Mouse (Mus musculus) ES-E14 (cell line): ENCODE data around the gene Homer3. TPM values are rescaled to one million over a fixed set of nuclear protein-coding genes. Genes with fewer than 3 reads are reported as not detected.

ENCODE experiments used
- DNase-seq: peaks from one replicate; pipeline ENCODE4 v3.0.0-alpha.2; 2013; ENCODE audit warnings: low read depth, low spot score
- H3K27ac ChIP-seq: 2 replicates; pipeline ENCODE4 v1.5.1; 2012; ENCODE audit warnings: low read depth, mild to moderate bottlenecking, low read length, moderate library complexity, mixed read lengths; ENCODE audit not compliant: poor library complexity, insufficient read depth, severe bottlenecking
- H3K36me3 ChIP-seq: 2 replicates; pipeline ENCODE4 v1.6.1; 2012; ENCODE audit warnings: mild to moderate bottlenecking, low read length, moderate library complexity, mixed read lengths; ENCODE audit not compliant: control insufficient read depth, poor library complexity, insufficient read depth, severe bottlenecking
- H3K4me1 ChIP-seq, 2 experiments: fragments of 150-350 bp in 1 of 2; sonication (generic) in 1 of 2; 2 replicates each; pipeline ENCODE4 v1.6.1; 2012; ENCODE audit warnings: low read length in 2 of 2, mild to moderate bottlenecking in 1 of 2, mixed read lengths in 1 of 2; ENCODE audit not compliant: control insufficient read depth in 2 of 2, insufficient read depth in 2 of 2, poor library complexity in 1 of 2
- H3K4me3 ChIP-seq, 2 experiments: fragments of 150-350 bp in 1 of 2; sonication (generic) in 1 of 2; 2 replicates each; pipeline ENCODE4 v1.5.1; 2012; ENCODE audit warnings: low read length in 2 of 2, low read depth in 1 of 2, mild to moderate bottlenecking in 1 of 2, mixed read lengths in 1 of 2; ENCODE audit not compliant: insufficient read depth in 1 of 2, poor library complexity in 1 of 2, severe bottlenecking in 1 of 2
- H3K9ac ChIP-seq: 2 replicates; pipeline ENCODE4 v1.6.1; 2012; ENCODE audit warnings: low read depth, mild to moderate bottlenecking, low read length, mixed read lengths; ENCODE audit not compliant: poor library complexity, insufficient read depth, severe bottlenecking
- H3K9me3 ChIP-seq: fragments of 150-350 bp; sonication (generic); 2 replicates; pipeline ENCODE4 v1.6.1; 2012; ENCODE audit warnings: low read depth, mild to moderate bottlenecking, low read length; ENCODE audit not compliant: control insufficient read depth, insufficient read depth
- CHD2 ChIP-seq: IDR thresholded peaks from 2 replicates; pipeline ENCODE4 v1.6.1; 2014; ENCODE audit warnings: mild to moderate bottlenecking, low read depth, low read length, inconsistent platforms
- HCFC1 ChIP-seq: IDR thresholded peaks from 2 replicates; pipeline ENCODE4 v1.6.1; 2012; ENCODE audit warnings: low read length, inconsistent platforms, borderline replicate concordance; ENCODE audit not compliant: insufficient read depth
- MAFK ChIP-seq: IDR thresholded peaks from 2 replicates; pipeline ENCODE4 v1.6.1; 2014; ENCODE audit warnings: mild to moderate bottlenecking, low read depth, low read length, inconsistent platforms; ENCODE audit not compliant: insufficient read depth
- ZC3H11A ChIP-seq: IDR thresholded peaks from 2 replicates; pipeline ENCODE4 v1.6.1; 2012; ENCODE audit warnings: low read depth, mild to moderate bottlenecking, inconsistent platforms, low read length, borderline replicate concordance
- ZNF384 ChIP-seq: IDR thresholded peaks from 2 replicates; pipeline ENCODE4 v1.6.1; 2012; ENCODE audit warnings: low read depth, low read length, inconsistent platforms
- in situ Hi-C, 2 experiments: fragments of 600-800 bp; cut with MboI; formaldehyde crosslinking; loops; one replicate each; pipeline ENCODE4 v1.15.1; 2025; ENCODE audit warnings: low sequenced_read_pairs in 2 of 2, inconsistent platforms in 1 of 2; ENCODE audit not compliant: unreplicated experiment in 2 of 2
- total RNA-seq: library from RNA; depleted of rRNA; stranded (reverse); fragments of 300-350 nt; gene quantifications from 2 replicates; pipeline ENCODE4 v1.2.3, GENCODE M21; 2012

Gene Homer3
- total RNA-seq, 1 experiment: 34.4 TPM

DNA sequence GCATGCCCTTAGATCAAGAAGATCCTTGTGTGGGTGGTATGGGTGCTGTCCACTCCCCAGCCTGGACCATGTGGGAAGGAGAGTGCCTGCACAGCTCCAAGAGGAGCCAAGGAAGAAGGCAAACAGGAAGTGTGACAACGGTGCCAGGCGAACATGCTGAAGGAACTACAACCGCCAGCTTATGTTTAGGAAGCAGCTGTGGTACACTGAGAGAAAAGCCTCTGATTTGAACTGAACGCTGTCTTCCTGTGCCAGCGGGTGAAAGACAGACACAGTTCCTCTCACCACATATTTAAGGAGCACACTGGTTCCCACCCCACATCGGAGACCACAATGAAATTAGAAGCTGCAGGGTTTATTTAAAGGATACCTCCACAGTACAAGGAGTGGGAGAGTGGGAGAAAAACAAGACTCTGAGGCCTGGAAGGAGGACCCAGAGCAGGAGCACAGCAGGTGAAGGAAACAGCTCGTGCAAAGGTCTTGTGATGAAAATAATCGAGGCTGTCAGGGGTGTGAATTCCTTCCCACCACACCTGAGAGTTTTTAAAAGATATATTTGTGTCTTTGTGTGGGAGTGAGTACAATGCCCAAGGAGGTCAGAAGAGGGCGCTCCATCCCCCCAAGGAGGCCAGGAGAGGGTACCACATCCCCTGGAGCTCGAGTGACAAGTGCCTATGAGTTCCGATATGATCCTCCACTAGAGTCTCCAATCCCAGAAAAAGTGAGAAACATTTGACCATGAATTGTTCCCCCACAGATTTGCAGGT is 13.6 kb upstream of the Homer3 start:
- DNase-seq: no peak
- Histone ChIP-seq H3K9me3 (no peaks in the 10 kb centered on the region), H3K27ac (no peak overlapping the region), H3K9ac (no peak overlapping the region), H3K36me3 (peaks cover 7% of the 10 kb centered on the region; the same call in 1 of the 2 replicates), H3K4me1 (peaks cover 3 to 28% of the 10 kb centered on the region in 2 experiments; a peak in 3 of 4 replicates), H3K4me3 (no peak overlapping the region)
- TF ChIP-seq CHD2: no peak
- in situ Hi-C loops: no loop called here

DNA sequence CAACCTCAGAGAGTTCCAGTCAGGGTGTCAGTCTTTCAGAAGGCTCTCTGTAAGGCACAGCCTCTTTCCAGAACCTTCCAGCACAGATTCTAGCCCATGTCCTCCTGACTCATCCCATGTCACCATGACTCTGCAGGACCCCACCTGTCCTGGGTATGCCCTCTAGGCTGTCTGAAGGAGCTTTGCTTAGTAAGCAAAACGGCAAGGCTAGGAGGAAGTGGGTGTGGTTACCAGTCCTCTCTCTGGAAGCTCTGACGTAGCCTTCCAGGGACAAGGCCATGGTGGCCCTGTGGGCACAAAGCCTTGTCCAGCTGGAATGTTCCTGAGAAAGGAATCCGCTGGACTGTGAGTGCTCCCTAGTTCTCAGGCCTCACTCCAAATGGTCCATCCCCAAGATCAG is 9.7 kb upstream of the Homer3 start:
- H3K4me3 ChIP-seq: peak overlapping the region in 1 of 2 experiments; percentile 10; a peak in 1 of 4 replicates
- DNase-seq: no peak
- no peaks in the 10 kb centered on the region for H3K9me3 ChIP-seq
- peak overlapping the region; percentile 80 for H3K27ac ChIP-seq
- no peak overlapping the region for H3K9ac ChIP-seq
- TF ChIP-seq MAFK (peak; percentile 96), HCFC1 (no peak)
- in situ Hi-C loops: no loop called here
- no peaks in the 10 kb centered on the region; the same call in 1 of the 2 replicates for H3K36me3 ChIP-seq
- peaks cover 4 to 38% of the 10 kb centered on the region in 2 experiments; a peak in 3 of 4 replicates for H3K4me1 ChIP-seq

DNA sequence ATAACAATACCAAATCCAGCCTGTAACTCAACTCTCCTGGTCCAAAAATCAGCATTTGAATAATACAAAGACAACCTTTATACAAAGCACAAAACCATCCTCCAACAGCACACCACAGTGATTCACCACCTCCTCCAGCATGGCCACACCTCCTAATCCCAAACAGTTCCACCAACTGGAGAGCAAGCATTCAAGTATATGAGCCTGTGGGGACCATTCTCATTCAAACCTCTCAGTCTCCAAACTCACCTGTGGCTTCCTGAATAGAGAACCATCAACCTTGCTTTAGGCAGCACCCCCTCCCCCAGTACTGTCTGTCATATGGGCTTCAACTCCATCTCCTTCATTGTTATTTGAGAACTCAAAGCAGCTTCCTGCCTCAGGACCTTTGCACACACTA is 8.3 kb upstream of the Homer3 start:
- Histone ChIP-seq H3K9me3 (no peaks in the 10 kb centered on the region), H3K27ac (peak overlapping the region; percentile 83), H3K4me1 (peaks cover 4 to 40% of the 10 kb centered on the region in 2 experiments; a peak in 3 of 4 replicates), H3K36me3 (no peaks in the 10 kb centered on the region; the same call in 1 of the 2 replicates), H3K9ac (no peak overlapping the region), H3K4me3 (no peak overlapping the region)
- in situ Hi-C loops: no loop called here
- DNase-seq: peak; percentile 52
- TF ChIP-seq HCFC1 (no peak), CHD2 (no peak), ZNF384 (no peak), MAFK (no peak), ZC3H11A (no peak)

DNA sequence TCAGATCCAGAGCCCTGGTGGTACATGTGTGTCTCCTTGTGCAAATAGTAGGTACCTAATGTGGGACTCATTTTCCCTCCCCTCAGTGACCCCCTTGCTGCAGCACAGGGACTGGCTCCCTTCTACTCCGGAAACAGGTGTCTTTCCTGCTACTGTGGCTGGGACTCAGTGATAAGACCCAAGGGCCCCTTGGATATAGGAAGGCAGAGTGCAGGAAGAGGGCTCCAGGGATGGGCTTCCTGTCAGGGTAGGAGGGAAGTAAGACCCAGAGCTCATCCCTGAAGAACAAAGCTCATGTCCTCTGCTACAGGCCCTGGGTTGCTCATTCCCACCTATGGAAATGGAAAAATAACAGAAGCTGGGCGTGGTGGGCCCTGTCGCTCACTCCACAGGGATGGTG is 6.2 kb upstream of the Homer3 start:
- Histone ChIP-seq H3K4me3 (no peak overlapping the region), H3K9me3 (no peaks in the 10 kb centered on the region), H3K9ac (no peak overlapping the region), H3K27ac (no peak overlapping the region), H3K4me1 (peaks cover 8 to 43% of the 10 kb centered on the region in 2 experiments; a peak in 3 of 4 replicates), H3K36me3 (no peaks in the 10 kb centered on the region; the same call in 1 of the 2 replicates)
- in situ Hi-C loops: no loop called here
- TF ChIP-seq HCFC1 (no peak), ZNF384 (no peak), MAFK (no peak), ZC3H11A (no peak), CHD2 (no peak)
- DNase-seq: no peak

DNA sequence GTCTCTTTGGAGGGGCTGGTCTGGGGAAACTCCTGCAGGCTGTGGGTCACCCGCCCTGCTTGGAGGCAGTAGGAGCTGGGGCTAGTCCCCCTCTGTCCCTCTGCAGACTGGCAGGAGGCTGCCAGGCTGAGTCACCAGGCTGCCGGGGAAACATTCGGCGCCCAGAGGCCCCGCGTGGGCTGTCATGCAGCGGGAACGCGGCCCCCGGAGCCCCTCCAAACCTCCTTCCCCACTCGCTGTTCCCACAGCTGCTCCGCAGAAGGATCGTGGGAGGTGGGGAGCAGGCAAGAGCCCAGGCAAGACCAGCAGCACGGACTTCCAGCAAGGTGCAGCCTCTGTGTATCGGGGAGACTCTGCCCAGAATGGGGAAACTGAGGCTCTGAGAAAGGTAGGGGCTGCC is 4.5 kb upstream of the Homer3 start:
- H3K36me3 ChIP-seq: no peaks in the 10 kb centered on the region; the same call in 1 of the 2 replicates
- no peaks in the 10 kb centered on the region for H3K9me3 ChIP-seq
- peaks cover 8 to 32% of the 10 kb centered on the region in 2 experiments; a peak in 3 of 4 replicates for H3K4me1 ChIP-seq
- no peak overlapping the region for H3K27ac ChIP-seq
- no peak for DNase-seq
- peak overlapping the region; percentile 63 for H3K9ac ChIP-seq
- in situ Hi-C loops: no loop called here
- H3K4me3 ChIP-seq: peak overlapping the region; percentile 52 to 56
- TF ChIP-seq ZNF384 (no peak), HCFC1 (no peak), ZC3H11A (no peak), MAFK (no peak), CHD2 (no peak)
